Mouse (Mus musculus) lung, postnatal 14 days (tissue): ENCODE results near the gene Arhgap24.
A peak's percentile ranks its signal among the peaks of the same experiment; 100 is the strongest.

Source experiments
- DNase-seq: peaks from one replicate; pipeline ENCODE4 v3.0.0; 2021

Arhgap24 gene

DNA sequence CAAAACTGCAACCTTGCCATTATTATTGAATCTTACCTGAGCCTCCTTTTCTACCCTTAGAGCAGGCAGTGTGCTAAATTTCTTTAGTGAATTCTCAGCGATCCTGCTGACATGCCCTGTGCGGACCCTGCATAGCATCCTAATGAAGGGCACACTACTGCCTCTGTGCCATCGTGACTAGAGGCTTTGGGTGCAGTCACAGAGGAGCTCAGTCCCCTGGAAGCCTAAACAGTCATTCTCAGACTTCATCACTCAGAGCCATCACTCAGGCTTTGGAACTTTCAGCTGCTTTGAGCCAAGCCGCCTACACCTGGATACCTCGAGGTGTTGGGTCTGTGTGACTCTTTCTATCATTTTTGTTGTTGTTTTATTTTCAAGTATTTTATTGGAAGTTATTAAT, 269.5 kb downstream of the Arhgap24 start:
- no peak for DNase-seq

DNA sequence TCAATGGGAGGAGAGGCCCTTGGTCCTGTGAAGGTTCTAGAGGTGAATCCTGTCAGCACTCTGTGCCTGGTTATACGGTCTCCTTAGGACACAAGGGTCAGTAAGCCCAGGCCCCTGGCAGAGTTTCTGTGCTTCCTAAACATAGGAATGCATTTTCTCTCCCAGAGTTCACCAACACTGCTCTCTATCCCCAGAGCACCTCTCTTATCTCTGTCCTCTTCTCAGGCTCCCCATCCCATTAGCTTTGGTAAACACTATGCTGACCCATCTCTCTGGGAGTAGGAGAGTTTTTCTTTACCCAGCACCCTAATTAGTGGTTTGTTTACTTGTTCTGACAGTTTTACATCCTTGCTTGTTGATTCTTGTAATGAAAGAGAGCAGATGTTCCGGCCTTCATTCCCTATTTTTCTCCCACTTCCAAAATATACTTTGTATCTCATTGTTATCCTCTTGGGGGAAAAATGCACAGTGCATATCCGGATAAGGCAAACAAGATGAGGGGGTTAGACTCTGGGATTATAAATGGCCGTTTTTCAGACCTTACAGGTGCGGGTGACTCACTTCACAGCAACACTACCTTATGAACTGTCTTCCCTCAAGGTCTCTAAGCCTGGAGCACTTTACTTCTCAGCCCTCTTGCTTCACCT, 270.6 kb downstream of the Arhgap24 start:
- DNase-seq: no peak

- DNase-seq: no peak
These were observed 271.1 kb downstream of the Arhgap24 start for GRCm38 (mm10) chr5:102752308-102752663.

DNA sequence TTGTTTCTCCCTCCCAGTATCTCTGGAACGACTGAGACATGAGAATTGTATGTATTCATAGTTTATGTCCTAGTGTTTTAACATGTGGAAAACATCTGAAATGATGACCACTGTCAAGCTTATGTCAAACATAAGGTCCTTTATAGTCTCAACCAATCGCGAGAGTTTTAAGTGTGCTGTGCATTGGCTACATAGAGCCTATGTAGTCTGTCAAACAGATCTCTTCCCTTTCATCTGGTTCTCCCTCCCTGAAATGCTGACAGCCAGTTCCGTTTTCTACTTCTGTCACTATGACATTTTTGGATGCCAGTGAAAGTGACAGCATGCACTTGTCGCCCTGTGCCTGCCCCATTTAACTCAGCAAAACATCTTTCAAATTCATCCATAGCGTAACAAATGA, 275.8 kb downstream of the Arhgap24 start:
- DNase-seq: no peak

DNA sequence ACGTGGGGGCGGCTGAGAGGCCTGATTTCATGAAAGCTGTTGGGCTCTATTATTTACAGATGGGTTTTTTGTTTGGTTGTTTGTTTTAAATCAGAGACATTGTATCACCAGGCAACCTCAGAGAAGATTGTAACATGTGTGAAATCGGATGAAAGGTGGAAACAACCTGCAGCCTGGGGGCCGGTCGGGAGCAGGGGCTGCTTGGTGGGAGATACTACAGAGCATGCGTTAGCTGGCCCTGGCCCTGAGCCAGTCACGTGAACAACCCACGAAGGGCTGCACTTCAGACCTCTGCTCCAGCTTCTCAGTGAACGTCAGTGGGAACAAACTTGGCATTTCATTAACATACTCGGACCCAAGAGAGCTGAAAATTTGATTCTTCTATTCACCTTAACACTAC, 284.5 kb downstream of the Arhgap24 start:
- no peak for DNase-seq

DNA sequence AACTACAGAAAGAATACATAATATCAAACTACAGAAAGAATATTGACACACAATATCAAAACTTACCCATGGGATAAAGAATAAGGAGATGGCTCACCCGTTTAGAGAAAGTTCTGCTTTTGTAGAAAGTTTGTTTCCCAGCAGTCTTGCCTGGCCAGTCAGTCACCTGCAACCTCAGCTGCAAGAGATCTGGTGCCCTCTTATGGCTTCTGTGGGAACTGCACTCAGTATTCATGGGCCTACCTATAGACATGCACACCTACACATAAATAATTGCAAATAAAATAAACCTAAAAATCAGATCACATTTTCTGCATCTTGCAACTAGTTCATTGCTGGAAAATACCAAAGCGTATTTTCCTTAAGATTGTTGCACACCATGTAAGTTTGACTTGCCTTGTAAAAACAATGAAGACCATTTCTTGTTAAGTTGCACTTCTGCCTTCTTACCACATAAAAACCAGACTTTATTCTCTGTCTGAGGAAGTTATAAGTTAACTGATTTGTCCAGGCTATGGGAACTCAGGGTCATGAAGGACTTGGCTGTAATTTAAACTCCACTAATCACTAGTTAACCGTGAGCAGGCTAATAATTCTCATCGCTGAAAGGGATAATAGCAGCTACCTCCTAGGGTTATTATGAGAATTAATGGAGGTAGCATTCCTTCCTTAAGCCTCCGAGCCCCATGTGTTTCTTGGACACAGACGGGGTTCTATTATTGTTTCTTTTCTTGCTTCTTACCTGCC, 285.3 kb downstream of the Arhgap24 start:
- DNase-seq: peak; percentile 60

DNA sequence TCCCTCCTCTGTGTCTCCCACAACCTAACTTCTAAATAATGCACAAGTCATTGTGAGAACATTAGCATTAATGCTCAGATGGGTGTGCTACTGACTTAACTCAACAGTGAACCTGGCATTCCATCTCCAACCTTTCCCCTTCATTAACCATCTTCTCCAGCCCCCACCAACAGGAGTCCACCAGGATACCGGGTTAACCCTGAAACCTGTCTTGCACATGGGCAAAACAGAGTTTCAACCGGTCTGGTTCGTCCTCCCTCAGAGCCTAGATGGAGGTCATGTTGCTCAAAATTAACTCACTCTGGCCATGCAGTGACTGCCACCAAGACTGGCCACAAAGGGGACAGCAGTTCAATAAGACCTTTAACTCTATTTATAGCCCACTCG, 285.9 kb downstream of the Arhgap24 start:
- DNase-seq: no peak

- DNase-seq: no peak
These were observed 286.6 kb downstream of the Arhgap24 start for GRCm38 (mm10) chr5:102767822-102768221.

- no peak for DNase-seq
These were observed 287.3 kb downstream of the Arhgap24 start for GRCm38 (mm10) chr5:102768385-102769080.

DNA sequence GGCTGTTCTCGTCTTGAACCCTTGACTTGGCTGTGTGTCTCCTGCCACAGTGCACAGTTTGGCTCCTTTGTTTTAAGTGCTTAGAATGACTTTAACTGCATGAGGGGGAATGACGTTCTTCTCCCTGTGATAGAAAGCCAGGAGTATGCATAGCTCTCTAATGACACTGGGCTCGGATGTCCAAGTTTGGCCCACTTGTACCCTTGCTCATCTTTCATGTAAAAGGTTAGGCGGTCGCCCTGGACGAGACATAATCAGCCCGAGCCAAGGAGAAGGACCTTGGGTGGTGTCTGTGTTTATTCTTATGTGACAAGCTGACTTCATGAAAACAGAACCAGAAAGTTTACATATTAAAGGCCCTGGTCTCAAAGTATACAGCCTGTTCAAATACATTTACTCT, 289.4 kb downstream of the Arhgap24 start:
- DNase-seq: no peak

- no peak for DNase-seq
These were observed 293.3 kb downstream of the Arhgap24 start for GRCm38 (mm10) chr5:102774500-102774899.

GRCm38 (mm10) chr5:102777255-102777654, 296.1 kb downstream of the Arhgap24 start:
- DNase-seq: no peak

DNA sequence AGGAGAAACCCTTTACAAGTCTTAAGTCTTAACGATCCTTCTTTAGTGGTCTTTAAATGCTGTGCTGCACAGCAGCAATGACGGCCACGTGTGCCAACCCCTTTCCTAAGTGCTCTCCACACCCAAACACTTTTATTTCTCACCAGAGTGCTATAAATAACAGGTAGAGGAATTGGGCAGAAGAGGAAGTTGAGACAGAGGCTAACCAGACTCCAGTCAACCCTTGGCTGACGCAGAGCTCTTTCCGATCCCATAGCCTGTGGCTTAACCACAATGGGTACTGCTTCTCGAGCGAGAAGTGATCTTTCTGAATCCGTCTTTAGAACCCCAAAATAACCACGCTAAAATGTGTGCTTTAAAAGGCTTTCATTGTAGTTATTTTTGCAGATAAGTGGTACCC, 296.7 kb downstream of the Arhgap24 start:
- DNase-seq: no peak

DNA sequence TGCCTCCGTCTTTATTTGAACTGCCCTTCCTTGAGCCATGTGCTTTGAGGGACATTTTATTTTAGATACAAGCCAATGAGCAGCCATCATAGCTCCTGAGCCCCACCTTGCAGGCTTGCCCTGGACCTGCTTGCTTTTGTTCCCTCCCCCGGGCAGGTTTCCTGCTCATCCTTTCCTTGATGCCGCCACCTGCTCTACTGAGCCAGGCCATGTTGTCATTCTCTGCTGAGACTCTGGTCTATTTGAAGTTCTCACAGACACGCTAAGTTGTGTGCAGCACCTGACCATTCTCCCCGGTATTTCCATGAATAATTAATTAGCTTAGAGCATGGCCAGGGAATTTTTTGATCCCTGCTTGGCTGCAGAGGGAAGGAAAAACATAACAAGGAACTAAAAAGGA, 297.1 kb downstream of the Arhgap24 start:
- no peak for DNase-seq

- peak; percentile 40 for DNase-seq
These were observed 302.4 kb downstream of the Arhgap24 start for GRCm38 (mm10) chr5:102783585-102783984.

DNA sequence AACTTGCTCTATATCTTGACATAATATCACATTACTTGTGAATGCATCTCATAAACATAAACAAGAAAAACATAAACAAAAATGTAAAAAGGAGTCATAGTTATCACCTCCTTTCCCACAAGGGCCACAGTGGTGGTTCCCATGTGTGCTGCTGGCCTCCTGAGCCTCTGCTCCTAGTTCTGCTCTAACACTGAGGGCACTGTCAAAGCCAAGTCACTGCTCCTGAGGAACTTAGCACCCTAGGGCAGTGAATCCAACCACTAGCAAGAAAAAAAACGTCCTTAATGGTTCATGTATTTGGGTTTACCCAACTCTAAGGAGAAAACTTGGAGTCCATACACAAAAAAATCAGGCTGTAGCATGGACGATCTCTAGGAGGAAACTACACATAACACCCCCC, 304.9 kb downstream of the Arhgap24 start:
- no peak for DNase-seq

DNA sequence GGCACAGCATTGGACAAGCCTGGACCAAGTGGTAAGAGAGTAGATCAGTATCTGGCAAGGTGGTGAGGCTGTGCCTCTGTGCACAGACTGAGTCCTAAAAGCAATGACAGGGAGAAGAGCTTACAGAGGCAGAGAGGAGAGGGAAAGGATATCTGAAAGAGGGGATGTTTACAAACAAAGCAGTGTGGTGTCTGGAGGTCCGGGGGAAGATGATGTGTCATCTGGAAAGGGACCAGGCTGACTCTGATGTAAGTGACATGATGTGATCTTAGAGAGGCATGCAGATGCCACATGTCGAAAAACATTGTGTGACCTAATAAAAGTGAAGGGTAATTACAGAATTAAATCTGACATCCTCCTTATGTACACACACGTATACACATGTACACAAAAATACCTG, 307.2 kb downstream of the Arhgap24 start:
- peak; percentile 57 for DNase-seq

GRCm38 (mm10) chr5:102791273-102791672, 310.1 kb downstream of the Arhgap24 start:
- DNase-seq: no peak

DNA sequence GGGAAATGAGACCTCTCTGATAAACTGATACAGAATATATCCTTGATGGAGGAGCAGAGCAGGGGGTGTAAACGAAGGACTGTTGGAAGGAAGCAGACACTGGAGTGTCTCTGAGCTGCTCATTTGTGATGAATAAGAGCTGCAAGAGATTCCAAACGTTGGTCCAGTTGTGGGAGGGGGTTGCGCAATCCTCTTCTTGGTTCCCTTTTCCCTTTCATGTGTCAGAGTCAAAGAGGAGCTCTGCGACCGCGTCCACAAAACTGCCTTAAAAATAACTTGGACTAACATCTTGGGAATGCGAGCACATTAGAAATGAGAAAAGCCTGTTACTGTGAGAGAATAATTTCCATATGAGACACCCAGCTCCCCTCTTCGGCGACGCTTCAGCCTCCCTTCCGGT, 312.3 kb downstream of the Arhgap24 start:
- peak; percentile 64 for DNase-seq

DNA sequence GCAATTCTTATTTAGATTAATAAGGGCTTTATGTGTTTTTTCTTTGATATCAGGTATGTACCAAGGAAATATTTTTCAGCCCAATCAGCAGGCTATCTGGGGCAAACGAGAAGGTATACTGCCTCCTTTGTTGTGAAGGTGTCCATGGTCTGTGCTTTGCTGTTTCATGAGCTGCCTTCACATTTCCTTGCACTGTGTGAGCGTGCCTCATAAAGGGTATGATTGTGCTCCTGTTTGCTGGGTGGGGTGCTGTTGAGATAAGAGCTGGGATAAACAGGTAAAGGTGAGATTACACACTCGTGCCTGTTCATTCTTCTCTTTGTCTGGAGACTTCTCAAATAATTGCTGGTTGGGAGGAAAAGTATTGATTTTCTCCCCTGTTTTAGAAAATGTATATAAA, 320.3 kb downstream of the Arhgap24 start:
- no peak for DNase-seq

DNA sequence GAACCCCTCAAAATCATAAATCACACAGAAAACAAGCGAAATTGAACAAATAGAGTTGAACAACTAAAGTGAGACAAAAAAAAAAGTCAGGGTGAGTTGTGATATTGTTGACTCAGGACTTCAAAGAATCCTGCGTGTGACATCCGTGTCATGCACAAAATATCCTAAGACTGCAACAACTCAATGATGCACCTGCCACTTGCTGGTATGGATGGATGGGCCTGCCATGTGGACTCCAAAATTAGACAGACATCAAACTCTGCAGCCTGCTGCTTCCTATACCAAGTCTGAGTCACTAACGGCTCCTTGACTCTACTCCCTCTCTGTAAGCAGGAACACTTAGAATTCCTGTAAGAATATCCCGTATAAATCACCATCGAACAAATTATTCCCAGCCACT, 321.6 kb downstream of the Arhgap24 start:
- DNase-seq: no peak

DNA sequence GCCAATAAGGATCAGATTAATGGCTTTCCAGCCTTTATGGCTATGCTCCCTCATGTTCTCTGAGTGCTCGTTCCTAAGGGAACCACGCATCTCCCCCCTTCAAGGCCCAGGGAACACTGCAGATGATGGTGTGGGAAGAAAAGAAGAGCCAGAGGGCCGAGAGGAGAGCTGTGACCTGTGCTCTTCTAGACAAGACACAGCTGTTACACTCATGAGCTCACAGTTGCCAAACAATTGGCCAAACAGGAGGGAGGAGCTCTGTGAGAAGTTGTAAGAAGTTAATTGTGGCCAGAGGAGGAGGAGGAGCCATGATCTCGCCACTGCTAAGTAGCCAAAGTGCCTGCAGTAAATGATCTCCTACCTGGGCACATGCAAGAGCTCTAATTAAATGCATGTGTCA, 322.5 kb downstream of the Arhgap24 start:
- no peak for DNase-seq

- DNase-seq: no peak
These were observed 326.3 kb downstream of the Arhgap24 start for GRCm38 (mm10) chr5:102807518-102807917.

DNA sequence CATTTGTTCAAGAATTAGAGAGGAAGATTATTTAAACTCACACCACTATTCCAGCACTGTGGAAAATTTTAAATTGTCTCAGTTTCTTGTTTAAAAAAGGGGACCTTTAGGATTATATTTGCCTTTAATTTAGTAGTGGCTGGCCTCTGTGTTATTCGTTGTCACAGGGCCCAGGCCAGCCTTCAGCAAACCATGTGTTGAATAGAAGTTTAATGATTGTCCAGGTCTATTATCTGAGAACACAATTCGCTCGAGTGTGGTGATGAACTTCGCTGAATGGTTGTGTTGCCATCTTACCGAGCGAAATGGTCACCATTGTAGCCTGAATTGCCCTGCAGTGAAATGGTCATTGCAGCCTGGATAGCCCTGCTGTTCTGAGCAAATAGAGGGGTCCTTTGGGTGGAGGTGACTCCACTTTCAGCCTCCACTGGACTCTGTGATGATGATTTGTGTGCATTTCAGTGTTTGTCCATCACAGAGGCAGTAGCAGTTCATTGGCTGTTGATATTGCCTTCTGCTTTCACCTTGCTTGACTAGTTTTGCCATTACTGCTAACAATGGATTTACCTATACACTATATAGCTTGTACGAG, 329.3 kb downstream of the Arhgap24 start:
- no peak for DNase-seq
